Mouse (Mus musculus) limb, embryonic 14.5 days (tissue): ENCODE results near the gene Ldha. TPM values are rescaled to one million over a fixed set of nuclear protein-coding genes. Genes with fewer than 3 reads are reported as not detected.
"Not testable (repeated sequence)": the region's sequence is repeated elsewhere in the genome, so short reads cannot be mapped to it uniquely, and the experiment has no call there.

Experiments
- ATAC-seq: fragments of 200-750 bp; cut with Nextera tagmentation; 2 replicates; pipeline ENCODE4 v1.8.0; 2017; ENCODE audit warnings: low read depth, moderate number of reproducible peaks, moderate TSS enrichment; ENCODE audit not compliant: low FRiP score
- DNase-seq: peaks from one replicate; pipeline ENCODE4 v3.0.0-alpha.2; 2015; ENCODE audit warnings: low spot score
- H3K27ac ChIP-seq: fragments of 300-500 bp; sonication (generic); replicated peaks from 2 replicates; pipeline ENCODE4 v1.5.1; 2014; ENCODE audit warnings: low read depth, mild to moderate bottlenecking, low read length, moderate library complexity, mixed read lengths
- H3K27me3 ChIP-seq: fragments of 300-500 bp; sonication (generic); 2 replicates; pipeline ENCODE4 v1.6.1; 2014; ENCODE audit warnings: low read length, mixed read lengths; ENCODE audit not compliant: control insufficient read depth, insufficient read depth
- H3K36me3 ChIP-seq: fragments of 300-500 bp; sonication (generic); 2 replicates; pipeline ENCODE4 v1.6.1; 2014; ENCODE audit warnings: mild to moderate bottlenecking, low read length, moderate library complexity, mixed read lengths; ENCODE audit not compliant: control insufficient read depth, insufficient read depth
- H3K4me1 ChIP-seq: fragments of 300-500 bp; sonication (generic); 2 replicates; pipeline ENCODE4 v1.6.1; 2014; ENCODE audit warnings: antibody characterized with exemption, low read length, mixed read lengths; ENCODE audit not compliant: control insufficient read depth, insufficient read depth
- H3K4me2 ChIP-seq: fragments of 300-500 bp; sonication (generic); replicated peaks from 2 replicates; pipeline ENCODE4 v1.6.1; 2014; ENCODE audit warnings: low read depth, mild to moderate bottlenecking, low read length, moderate library complexity; ENCODE audit not compliant: severe bottlenecking
- H3K4me3 ChIP-seq: fragments of 300-500 bp; sonication (generic); replicated peaks from 2 replicates; pipeline ENCODE4 v1.5.1; 2014; ENCODE audit warnings: low read length
- H3K9ac ChIP-seq: fragments of 300-500 bp; sonication (generic); 2 replicates; pipeline ENCODE4 v1.6.1; 2014; ENCODE audit warnings: mild to moderate bottlenecking, low read depth, low read length, moderate library complexity; ENCODE audit not compliant: severe bottlenecking
- H3K9me3 ChIP-seq: fragments of 300-500 bp; sonication (generic); 2 replicates; pipeline ENCODE4 v1.6.1; 2016; ENCODE audit warnings: low read length; ENCODE audit not compliant: control insufficient read depth
- POLR2A ChIP-seq: fragments of 200-500 bp; IDR thresholded peaks from 2 replicates; pipeline ENCODE4 v1.8.0; 2012; ENCODE audit warnings: inconsistent platforms, mild to moderate bottlenecking, moderate library complexity, borderline replicate concordance; ENCODE audit not compliant: insufficient read depth, insufficient read length; ENCODE audit errors: extremely low read depth
- WGBS: fragments of 180-500 bp; shearing (Covaris S2); extraction: QIAGEN DNeasy Blood & Tissue Kit; methylation state at CpG from one replicate; pipeline ENCODE4 v1.1.7; 2014; 5-methylcytosine and 5-hydroxymethylcytosine counted together
- polyA plus RNA-seq, 2 experiments: library from polyadenylated mRNA; depleted of rRNA in 1 of 2; stranded (reverse) in 1 of 2; unstranded in 1 of 2; fragments of >200 nt; fragmentation: Nextera tagmentation in 1 of 2; extraction: Ambion mirVana in 1 of 2; gene quantifications; 2 replicates each; pipeline versions ENCODE4 v1.2.1 to v1.2.3; 2012 to 2014

The Ldha gene
- polyA plus RNA-seq, 2 experiments, result 692 to 1,594 TPM

GRCm38 (mm10) chr7:46810325-46810724, 30.9 kb upstream of the Ldha start:
- Histone ChIP-seq H3K4me1 (no peaks in the 10 kb centered on the region), H3K36me3 (peaks cover 86% of the 10 kb centered on the region), H3K27ac (no peak overlapping the region), H3K4me2 (no peak overlapping the region), H3K4me3 (no peak overlapping the region), H3K27me3 (no peaks in the 10 kb centered on the region), H3K9me3 (no peaks in the 10 kb centered on the region), H3K9ac (no peak overlapping the region)
- no peak for ATAC-seq
- no peak for DNase-seq
- WGBS, result 97% methylated on average over 6 of the region's 6 CpGs
- no peak for TF ChIP-seq POLR2A

- Histone ChIP-seq H3K27me3 (no peaks in the 10 kb centered on the region), H3K4me1 (no peaks in the 10 kb centered on the region), H3K9ac (no peak overlapping the region), H3K4me3 (no peak overlapping the region), H3K36me3 (peaks cover 91% of the 10 kb centered on the region), H3K27ac (no peak overlapping the region), H3K4me2 (no peak overlapping the region), H3K9me3 (no peaks in the 10 kb centered on the region)
- ATAC-seq, result no peak
- WGBS, result 92% methylated on average over 4 of the region's 4 CpGs
- no peak for DNase-seq
- no peak for TF ChIP-seq POLR2A
Measured at GRCm38 (mm10) chr7:46814012-46814411, 27.3 kb upstream of the Ldha start.

GRCm38 (mm10) chr7:46820876-46821632, 20.2 kb upstream of the Ldha start:
- 90% methylated on average over 15 of the region's 15 CpGs for WGBS

GRCm38 (mm10) chr7:46827046-46827802, 14.1 kb upstream of the Ldha start:
- H3K27me3 ChIP-seq, result no peaks in the 10 kb centered on the region

More at GRCm38 (mm10) chr7:46820876-46821632, 20.2 kb upstream of the Ldha start:
- H3K9me3 ChIP-seq, H3K4me1 ChIP-seq, H3K27ac ChIP-seq, H3K9ac ChIP-seq, H3K4me2 ChIP-seq, H3K4me3 ChIP-seq, H3K27me3 ChIP-seq, DNase-seq, ATAC-seq: not testable (repeated sequence)
- H3K36me3 ChIP-seq, result peaks cover 68% of the 10 kb centered on the region

GRCm38 (mm10) chr7:46827803-46828184, 13.5 kb upstream of the Ldha start:
- no peak for TF ChIP-seq POLR2A

More at GRCm38 (mm10) chr7:46827046-46827802, 14.1 kb upstream of the Ldha start:
- Histone ChIP-seq H3K36me3 (peaks cover 16% of the 10 kb centered on the region), H3K4me1 (no peaks in the 10 kb centered on the region), H3K4me2 (no peak overlapping the region), H3K27ac (no peak overlapping the region), H3K4me3 (no peak overlapping the region), H3K9ac (no peak overlapping the region), H3K9me3 (no peaks in the 10 kb centered on the region)
- no peak for ATAC-seq
- no peak for DNase-seq
- 65% methylated on average over 20 of the region's 20 CpGs for WGBS
- no peak for TF ChIP-seq POLR2A

More at GRCm38 (mm10) chr7:46827803-46828184, 13.5 kb upstream of the Ldha start:
- no peaks in the 10 kb centered on the region for H3K9me3 ChIP-seq
- ATAC-seq, result no peak
- no peak overlapping the region for H3K27ac ChIP-seq
- H3K4me1 ChIP-seq, result no peaks in the 10 kb centered on the region
- WGBS, result 70% methylated on average over 2 of the region's 2 CpGs
- no peak for DNase-seq
- H3K27me3 ChIP-seq, result no peaks in the 10 kb centered on the region
- H3K36me3 ChIP-seq, result peaks cover 10% of the 10 kb centered on the region
- no peak overlapping the region for H3K4me3 ChIP-seq
- no peak overlapping the region for H3K9ac ChIP-seq
- no peak overlapping the region for H3K4me2 ChIP-seq
